Comparison of ENCODE assay signal across 19 mouse cellular contexts in genomic region chr16:34772445-34773032, GRCm38 (mm10). TPM values are rescaled to one million over a fixed set of nuclear protein-coding genes. Genes with fewer than 3 reads are reported as not detected.
DNase-seq lines count a peak whose midpoint lies in the region; ATAC-seq and TF ChIP-seq lines count a peak whose summit lies in the region.
"Had no signal": no experiment of that assay in that cellular context is flagged by ENCODE, and none has a peak within 500 bp of the region (broad histone marks: within the 10 kb centered on the region; RNA-seq: fewer than 3 reads in every experiment).

No protein-coding gene starts in this region.

- no peaks in the 10 kb centered on the region for H3K36me3 ChIP-seq in hindbrain, postnatal 0 days (ENCODE audit: insufficient read depth, low read length)
- no peaks in the 10 kb centered on the region for H3K36me3 ChIP-seq in midbrain, postnatal 0 days (ENCODE audit: insufficient read depth, low read length)
- H3K36me3 ChIP-seq: embryonic facial prominence, embryonic 13.5 days; heart, embryonic 15.5 days; limb, embryonic 13.5 days had no signal

- no peak overlapping the region for H3K9ac ChIP-seq in hindbrain, postnatal 0 days (replicated peaks; ENCODE audit: low read length)
- H3K9ac ChIP-seq in midbrain, postnatal 0 days (replicated peaks; ENCODE audit: low read length, poor library complexity, severe bottlenecking) = no peak overlapping the region
- H3K9ac ChIP-seq: embryonic facial prominence, embryonic 13.5 days; heart, embryonic 15.5 days; limb, embryonic 13.5 days had no signal

- WGBS in hindbrain, postnatal 0 days = 13% methylated on average over 4 of the region's 4 CpGs
- WGBS in midbrain, postnatal 0 days = 4% methylated on average over 4 of the region's 4 CpGs

- H3K27me3 ChIP-seq in hindbrain, postnatal 0 days (ENCODE audit: insufficient read depth, low read length) = no peaks in the 10 kb centered on the region
- H3K27me3 ChIP-seq in midbrain, postnatal 0 days (ENCODE audit: insufficient read depth, low read length) = no peaks in the 10 kb centered on the region
- H3K27me3 ChIP-seq: embryonic facial prominence, embryonic 13.5 days; heart, embryonic 15.5 days; limb, embryonic 13.5 days had no signal

- peak overlapping the region; percentile 56; the same call in 1 of the 2 replicates for H3K27ac ChIP-seq in hindbrain, postnatal 0 days
- H3K27ac ChIP-seq in midbrain, postnatal 0 days (ENCODE audit: low read depth, low read length) = peak overlapping the region; percentile 65
- H3K27ac ChIP-seq: embryonic facial prominence, embryonic 13.5 days; heart, embryonic 15.5 days; kidney, postnatal 0 days; limb, embryonic 13.5 days had no signal

- no peak overlapping the region for H3K4me3 ChIP-seq in hindbrain, postnatal 0 days (ENCODE audit: low read length)
- no peak overlapping the region for H3K4me3 ChIP-seq in midbrain, postnatal 0 days (ENCODE audit: low read depth, low read length)
- H3K4me3 ChIP-seq: embryonic facial prominence, embryonic 13.5 days; heart, embryonic 15.5 days; limb, embryonic 13.5 days had no signal

- ATAC-seq in hindbrain, postnatal 0 days = peak; percentile 74
- ATAC-seq in midbrain, postnatal 0 days (ENCODE audit: low FRiP score) = peak; percentile 58; the same call in 1 of the 2 replicates
- ATAC-seq: activated CD4-positive, CD25-positive, alpha-beta regulatory T cell, adult 4 months; CD4-positive, CD25-positive, alpha-beta regulatory T cell, adult 4 months had no signal

- H3K9me3 ChIP-seq in hindbrain, postnatal 0 days (ENCODE audit: low read length) = no peaks in the 10 kb centered on the region
- no peaks in the 10 kb centered on the region for H3K9me3 ChIP-seq in midbrain, postnatal 0 days (ENCODE audit: low read length)
- H3K9me3 ChIP-seq: heart, embryonic 15.5 days; limb, embryonic 13.5 days had no signal

- DNase-seq in layer of hippocampus, adult 9-10 months (ENCODE audit: low spot score) = peak; percentile 2
- no peak for DNase-seq in layer of hippocampus, postnatal 14 days (ENCODE audit: low spot score in 2 of 2)
- peak; percentile 79 for DNase-seq in embryo, embryonic 10.5 days (ENCODE audit: low spot score)
- DNase-seq in hindbrain, postnatal 0 days (ENCODE audit: low spot score) = peak; percentile 58
- DNase-seq in midbrain, postnatal 0 days (ENCODE audit: low spot score) = peak; percentile 52
- no peak for DNase-seq in kidney, postnatal 4 days
- no peak for DNase-seq in yolk sac, embryonic 10.5 days (ENCODE audit: low spot score)
- no peak for DNase-seq in gastrocnemius, adult 18-20 months (ENCODE audit: low spot score)
- DNase-seq: cerebellum, adult 18-20 months; lung, adult 18-20 months; lung, postnatal 4 days; right cerebral cortex, postnatal 4 days; thymus, postnatal 14 days had no signal

- H3K4me1 ChIP-seq in hindbrain, postnatal 0 days (ENCODE audit: insufficient read depth, low read length) = 0 out of 2 replicates have a peak, but pooled peaks cover 8% of the 10 kb centered on the region
- peaks cover 10% of the 10 kb centered on the region for H3K4me1 ChIP-seq in midbrain, postnatal 0 days (ENCODE audit: insufficient read depth, low read length)
- H3K4me1 ChIP-seq: embryonic facial prominence, embryonic 13.5 days; heart, embryonic 15.5 days; limb, embryonic 13.5 days had no signal

- TF ChIP-seq CTCF in hindbrain, postnatal 0 days (IDR thresholded peaks at IDR 0.05; ENCODE audit: low read depth) = no peak
- TF ChIP-seq CTCF in midbrain, postnatal 0 days (IDR thresholded peaks at IDR 0.05) = no peak

- H3K4me2 ChIP-seq in hindbrain, postnatal 0 days (ENCODE audit: low read depth, low read length) = no peak overlapping the region
- H3K4me2 ChIP-seq in midbrain, postnatal 0 days (ENCODE audit: low read depth, low read length, poor library complexity, severe bottlenecking) = no peak overlapping the region
- H3K4me2 ChIP-seq: embryonic facial prominence, embryonic 13.5 days; heart, embryonic 15.5 days; limb, embryonic 13.5 days had no signal

RNA-seq across cellular contexts. Expression of gene Mylk, which starts 27.5 kb away (rescaled TPM):
- total RNA-seq in layer of hippocampus, postnatal 14 days (2021) = 10 to 100 TPM; 11.9 to 14.2 TPM
- total RNA-seq in hindbrain, postnatal 0 days (2014; rRNA removed) = 10.6 and 20.1 TPM in 2 replicates
- polyA plus RNA-seq in hindbrain, postnatal 0 days (2015; fragmentation: Nextera tagmentation; extraction: Ambion mirVana) = 3.1 and 3.7 TPM in 2 replicates
- total RNA-seq in midbrain, postnatal 0 days (2014; rRNA removed) = 5.6 and 8.7 TPM in 2 replicates
- polyA plus RNA-seq in midbrain, postnatal 0 days (2015; fragmentation: Nextera tagmentation; extraction: Ambion mirVana) = 2.5 and 3.4 TPM in 2 replicates
- total RNA-seq in gastrocnemius, adult 18-20 months (2021) = 10 to 100 TPM; 21.8 to 26.2 TPM
- polyA plus RNA-seq: CD4-positive, CD25-positive, alpha-beta regulatory T cell, adult 4 months had no signal

Comparison
In these comparisons a context has a peak if more than half of its experiments do, and no peak if none do; other contexts are left out.
1. DNase-seq: peak in layer of hippocampus, adult 9-10 months (single experiment), embryo, embryonic 10.5 days (single experiment), hindbrain, postnatal 0 days (single experiment) and midbrain, postnatal 0 days (single experiment); none in layer of hippocampus, postnatal 14 days (0 of 2), kidney, postnatal 4 days (0 of 2), yolk sac, embryonic 10.5 days (single experiment) and gastrocnemius, adult 18-20 months (single experiment).